Mouse (Mus musculus): ENCODE results near the gene Hrh3.

Gene Hrh3

DNA sequence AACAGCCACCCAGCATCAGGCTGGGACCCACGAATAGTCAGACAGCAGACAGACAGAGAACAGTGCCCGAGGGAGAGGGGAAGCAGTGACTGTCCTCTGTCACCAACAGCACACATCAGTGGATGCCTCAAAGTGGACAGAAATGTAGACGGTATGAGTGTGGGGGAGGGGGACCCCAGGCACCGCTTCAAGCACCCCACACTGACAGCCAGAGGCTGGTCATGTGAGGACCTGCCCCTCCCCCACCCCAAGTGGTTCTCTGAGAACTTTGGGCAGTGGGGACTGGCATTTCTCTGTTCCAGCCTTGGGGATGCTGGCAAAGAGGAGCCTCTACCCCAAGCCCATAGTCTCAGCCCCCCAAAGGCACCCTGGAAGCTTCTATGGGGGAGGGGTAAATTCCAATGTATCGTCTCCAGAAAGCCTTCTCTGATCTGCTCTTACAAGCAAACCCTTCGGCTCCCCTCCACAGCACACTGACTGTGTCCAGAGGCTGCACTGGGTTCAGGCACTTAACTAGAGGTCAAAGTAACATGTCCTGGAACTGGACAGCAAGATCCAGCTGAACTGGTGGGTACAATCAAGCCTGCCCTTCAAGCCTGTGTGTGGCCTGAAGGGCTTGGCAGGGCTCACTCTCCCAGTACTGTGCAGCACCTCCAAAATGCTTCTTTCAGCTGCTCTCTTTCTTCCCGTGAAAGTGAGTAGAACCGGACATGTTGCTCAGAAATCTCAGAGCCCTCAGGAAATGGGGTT, 1.3 kb upstream of the Hrh3 start:
- no peak for DNase-seq (ENCODE audit: low spot score in 2 of 2)

DNA sequence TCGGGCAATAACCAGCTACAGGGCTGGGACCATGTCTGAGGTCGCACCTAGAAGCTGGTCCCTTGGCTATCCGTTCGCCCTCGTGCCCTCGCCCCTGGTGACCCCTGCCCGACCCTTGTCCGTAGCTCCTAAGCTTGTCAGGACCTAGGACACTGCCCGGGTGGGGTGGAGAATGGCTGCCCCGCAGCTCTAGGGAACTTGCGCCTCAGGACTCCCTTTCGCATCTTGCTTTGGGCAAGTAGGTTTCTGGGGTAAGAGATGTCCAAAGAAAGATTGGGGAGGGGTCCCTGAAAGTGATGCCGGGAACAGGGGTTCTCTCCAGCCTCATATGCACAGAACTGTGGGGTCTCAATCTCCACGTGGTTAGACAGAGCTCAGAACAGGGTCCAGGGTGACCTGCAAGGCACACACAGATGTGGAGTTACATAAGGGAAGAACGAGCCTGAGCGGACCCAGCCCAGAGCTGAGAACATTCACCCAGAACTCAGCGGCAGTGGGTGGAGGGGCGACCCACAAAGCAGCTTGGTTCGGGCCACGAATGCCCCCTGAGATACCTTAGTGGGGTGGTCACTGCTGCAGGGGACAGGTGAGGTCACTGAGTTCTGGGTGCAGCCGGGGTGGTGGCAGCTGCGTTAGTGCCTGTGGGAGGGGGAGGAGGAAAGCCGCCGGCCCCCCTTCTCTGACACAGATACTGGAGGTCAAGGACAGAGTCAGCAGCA, 530 bp upstream of the Hrh3 start:
- DNase-seq (ENCODE audit: low spot score in 2 of 2) = no peak

DNA sequence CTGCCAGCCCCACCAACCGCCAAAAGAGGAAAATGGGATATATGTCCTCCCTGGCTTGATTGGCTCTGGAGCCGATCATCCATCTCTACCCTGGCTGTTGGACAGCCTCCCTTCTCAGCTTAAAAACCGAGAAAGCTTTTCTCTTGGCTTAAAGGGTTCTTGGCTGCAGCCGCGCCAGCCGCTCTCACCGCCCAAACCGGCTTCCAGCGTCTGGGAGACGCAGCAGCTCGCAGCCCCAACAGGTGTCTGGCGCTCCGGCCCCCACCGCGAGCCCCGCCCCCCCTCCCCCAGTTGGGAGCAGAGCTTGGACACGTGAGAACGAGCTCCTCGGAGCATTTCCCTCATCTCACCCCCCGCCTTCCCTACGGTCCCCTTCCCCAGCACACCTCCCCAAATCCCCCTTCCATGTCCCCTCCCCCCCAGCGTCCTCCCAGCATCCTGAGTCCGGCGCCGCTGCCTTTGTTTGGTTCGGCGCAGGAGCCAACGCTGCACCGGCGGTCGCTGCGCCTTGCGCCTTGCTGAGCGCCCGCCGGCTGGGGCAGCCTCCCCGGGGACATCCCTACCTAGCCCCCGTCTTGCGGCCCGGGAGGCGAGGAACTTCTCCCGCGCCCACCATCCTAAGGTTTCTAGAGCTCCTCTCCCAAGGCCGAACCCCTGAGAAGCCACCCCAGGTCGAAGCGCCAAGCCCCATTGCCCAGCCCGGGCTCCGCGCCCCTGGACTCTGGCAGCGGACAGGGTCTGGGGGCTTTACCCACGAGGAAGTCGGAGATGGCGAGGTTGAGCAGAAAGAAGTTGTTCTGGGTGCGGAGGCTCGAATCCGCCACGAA, 924 bp downstream of the Hrh3 start:
- DNase-seq (ENCODE audit: low spot score in 2 of 2) = no peak

DNA sequence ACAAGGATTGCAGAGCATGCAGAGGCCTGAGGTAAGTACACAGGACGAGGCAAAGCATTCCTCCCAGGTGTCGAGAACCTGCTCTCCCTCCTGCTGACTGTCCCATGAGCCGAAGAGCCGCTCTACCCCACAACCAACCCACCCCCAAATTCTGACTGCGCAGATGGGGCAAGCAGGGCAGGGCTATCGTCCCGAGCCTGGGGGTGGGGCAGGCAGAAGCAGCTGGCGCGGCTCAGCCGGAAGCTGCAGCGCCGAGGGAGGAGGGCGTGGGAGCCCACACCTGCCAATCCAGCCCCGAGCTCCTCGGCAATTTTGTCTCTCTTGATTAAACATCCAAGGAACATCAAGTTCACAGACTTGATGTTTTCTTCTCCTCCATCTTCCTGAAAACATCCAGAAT, 4.8 kb downstream of the Hrh3 start:
- no peak for DNase-seq (ENCODE audit: low spot score in 2 of 2)

DNA sequence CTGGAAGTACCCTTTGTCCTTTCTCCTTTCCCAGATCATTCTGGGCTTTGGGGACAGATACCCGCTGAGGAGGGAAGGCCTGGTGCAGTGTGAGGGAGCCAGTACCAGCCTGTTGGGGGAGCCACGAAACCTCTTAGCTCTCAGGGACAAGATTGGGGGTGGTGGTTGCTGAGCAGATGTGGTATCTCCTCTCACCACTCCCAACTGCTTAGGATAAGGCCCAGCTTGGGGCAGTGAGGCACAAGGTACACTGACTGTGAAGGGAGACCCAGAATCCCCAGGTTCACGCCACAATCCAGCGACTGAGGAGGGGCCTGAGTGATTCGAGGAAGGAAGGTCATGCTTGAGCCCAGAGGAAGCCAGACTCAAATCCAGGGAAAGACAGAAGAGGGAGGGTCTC, 6.1 kb downstream of the Hrh3 start:
- no peak for DNase-seq (ENCODE audit: low spot score in 2 of 2)

- DNase-seq (ENCODE audit: low spot score in 2 of 2) = no peak
These were observed 6.7 kb downstream of the Hrh3 start for GRCm38 (mm10) chr2:180097585-180097984.

- DNase-seq (ENCODE audit: low spot score in 2 of 2) = no peak
These were observed 8.6 kb downstream of the Hrh3 start for GRCm38 (mm10) chr2:180095711-180096110.

DNA sequence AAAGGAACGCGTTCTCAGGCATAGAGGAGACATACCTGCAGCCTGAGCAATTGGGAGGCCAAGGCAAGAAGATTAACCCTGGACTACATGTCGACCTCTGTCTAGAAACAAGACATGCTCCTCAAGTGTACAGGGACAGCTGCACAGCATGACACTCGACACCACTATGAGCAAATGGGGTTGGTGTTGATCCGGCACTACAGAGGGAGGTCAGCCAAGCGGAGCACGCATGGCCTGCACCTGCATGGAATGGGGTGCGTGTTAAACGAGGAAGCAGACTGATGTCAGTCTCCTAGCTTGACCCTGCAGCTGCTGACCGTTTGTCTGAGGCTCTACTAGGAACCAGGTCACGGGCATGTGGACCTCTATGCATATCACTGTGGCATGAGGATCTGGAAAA, 14.0 kb downstream of the Hrh3 start:
- DNase-seq (ENCODE audit: low spot score in 2 of 2) = no peak

DNA sequence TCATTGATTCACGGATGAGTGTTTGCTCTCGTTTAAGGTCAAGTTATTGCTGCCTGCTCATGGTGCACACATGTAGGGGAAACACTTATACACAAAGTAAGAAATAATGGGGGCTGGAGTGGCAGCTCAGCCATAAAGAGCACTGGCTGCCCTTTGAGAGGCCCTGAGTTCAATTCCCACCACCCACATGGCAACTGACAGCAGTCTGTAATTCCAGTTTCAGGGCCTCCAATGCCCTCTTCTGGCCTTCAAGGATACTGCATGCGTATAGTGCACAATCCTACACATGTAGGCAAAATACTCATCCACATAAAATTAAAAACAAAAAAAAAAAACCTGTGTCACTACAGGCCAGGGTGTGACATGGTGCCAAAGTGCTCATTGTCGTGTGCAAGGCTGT, 16.8 kb downstream of the Hrh3 start:
- no peak for DNase-seq (ENCODE audit: low spot score in 2 of 2)

GRCm38 (mm10) chr2:180086637-180087027, 17.7 kb downstream of the Hrh3 start:
- DNase-seq (ENCODE audit: low spot score in 2 of 2) = no peak

DNA sequence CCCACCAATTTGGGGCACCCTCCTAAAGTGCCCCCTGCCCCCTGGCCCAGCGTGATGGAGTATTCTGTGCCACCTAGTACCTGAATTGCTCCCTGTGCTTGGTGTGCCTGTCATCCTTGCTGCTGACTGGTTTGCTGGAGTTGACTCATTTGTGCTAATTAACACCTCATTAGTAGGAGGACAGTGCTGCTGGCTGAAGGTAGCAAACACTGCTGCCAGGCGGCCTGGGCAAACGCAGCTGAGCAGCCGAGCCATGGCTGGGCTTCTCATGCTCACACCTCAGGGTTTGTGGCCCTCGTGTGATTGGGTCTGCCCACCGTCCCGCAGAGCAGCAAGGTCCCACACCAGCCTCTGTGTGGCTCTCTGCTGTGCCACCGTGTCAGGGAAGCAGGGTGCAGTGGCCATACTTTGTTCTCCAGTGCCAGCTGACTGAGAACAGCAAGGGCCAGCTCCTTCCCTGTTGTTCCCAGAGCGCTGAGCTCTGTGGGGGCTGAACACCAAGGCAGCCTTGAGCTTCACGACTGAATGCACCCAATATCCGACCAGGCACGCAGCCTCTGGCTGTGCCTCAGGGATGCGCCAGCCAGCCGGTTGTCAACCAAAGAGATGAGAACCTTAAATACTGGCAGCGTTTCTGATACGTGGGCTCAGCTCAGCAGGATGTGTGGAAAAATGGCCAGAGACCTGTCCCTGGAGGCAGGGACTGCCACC, 18.2 kb downstream of the Hrh3 start:
- no peak for DNase-seq (ENCODE audit: low spot score in 2 of 2)

GRCm38 (mm10) chr2:180084565-180084964, 19.7 kb downstream of the Hrh3 start:
- DNase-seq (ENCODE audit: low spot score in 2 of 2) = no peak

- no peak for DNase-seq (ENCODE audit: low spot score in 2 of 2)
These were observed 21.2 kb downstream of the Hrh3 start for GRCm38 (mm10) chr2:180083063-180083462.

DNA sequence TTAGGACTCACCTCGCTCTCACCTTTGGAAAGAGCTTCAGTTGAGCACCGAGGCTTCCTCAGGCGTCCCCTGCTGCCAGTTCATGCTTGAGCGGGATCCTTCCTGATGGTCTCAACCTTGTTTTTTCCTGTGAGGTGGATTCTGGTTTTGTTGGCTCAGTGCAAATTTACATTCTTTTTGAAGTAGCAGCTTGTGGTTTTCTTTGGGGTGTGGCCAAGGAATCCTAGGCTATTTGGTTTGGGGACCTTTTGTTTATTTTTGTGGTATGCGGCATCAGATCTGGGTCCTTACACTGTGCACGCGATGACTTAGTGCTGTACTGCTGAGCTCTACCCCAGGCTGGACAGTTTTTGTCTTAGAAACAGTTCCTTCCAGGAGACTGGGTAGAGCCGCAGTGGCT, 23.6 kb downstream of the Hrh3 start:
- no peak for DNase-seq (ENCODE audit: low spot score in 2 of 2)

DNA sequence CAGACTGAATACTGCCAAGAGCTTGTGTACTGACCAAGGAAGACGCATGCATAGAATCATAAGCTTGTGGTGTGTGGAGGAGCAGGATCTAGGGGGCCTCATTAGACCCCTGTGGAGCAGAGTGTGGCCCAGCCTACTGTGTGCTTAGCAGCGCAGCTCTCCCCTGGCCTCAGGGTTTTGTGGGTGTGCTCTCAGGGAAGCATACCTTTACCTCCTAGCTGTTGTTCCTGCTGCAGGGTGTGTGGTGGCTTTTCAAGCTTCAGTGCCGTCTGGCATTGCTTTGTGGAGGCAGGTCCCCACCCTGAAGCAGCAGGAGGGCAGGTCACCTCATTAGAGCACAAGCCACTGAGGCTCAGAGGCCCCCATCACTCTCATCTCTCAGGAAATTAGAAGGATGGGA, 26.7 kb downstream of the Hrh3 start:
- no peak for DNase-seq (ENCODE audit: low spot score in 2 of 2)

- DNase-seq (ENCODE audit: low spot score in 2 of 2) = no peak
These were observed 31.4 kb downstream of the Hrh3 start for GRCm38 (mm10) chr2:180072886-180073285.

DNA sequence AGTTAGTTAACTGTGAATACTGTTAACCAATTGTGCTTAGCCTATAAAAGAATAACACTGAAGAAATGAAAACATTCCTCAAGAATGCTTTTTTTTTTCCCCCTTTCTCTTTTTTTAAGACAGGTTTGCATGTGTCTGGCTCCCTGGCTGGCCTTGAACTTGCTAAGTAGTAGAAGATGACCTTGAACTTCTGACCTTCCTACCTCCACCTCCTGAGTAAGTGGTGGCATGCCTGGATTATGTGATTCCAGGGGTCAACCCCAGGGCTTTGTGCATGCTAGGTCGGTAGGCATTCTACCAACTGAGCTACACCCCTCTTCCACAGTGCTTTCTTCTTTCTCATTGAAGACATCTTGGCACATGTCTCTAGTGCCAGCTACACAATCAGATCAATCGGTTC, 32.6 kb downstream of the Hrh3 start:
- no peak for DNase-seq (ENCODE audit: low spot score in 2 of 2)

DNA sequence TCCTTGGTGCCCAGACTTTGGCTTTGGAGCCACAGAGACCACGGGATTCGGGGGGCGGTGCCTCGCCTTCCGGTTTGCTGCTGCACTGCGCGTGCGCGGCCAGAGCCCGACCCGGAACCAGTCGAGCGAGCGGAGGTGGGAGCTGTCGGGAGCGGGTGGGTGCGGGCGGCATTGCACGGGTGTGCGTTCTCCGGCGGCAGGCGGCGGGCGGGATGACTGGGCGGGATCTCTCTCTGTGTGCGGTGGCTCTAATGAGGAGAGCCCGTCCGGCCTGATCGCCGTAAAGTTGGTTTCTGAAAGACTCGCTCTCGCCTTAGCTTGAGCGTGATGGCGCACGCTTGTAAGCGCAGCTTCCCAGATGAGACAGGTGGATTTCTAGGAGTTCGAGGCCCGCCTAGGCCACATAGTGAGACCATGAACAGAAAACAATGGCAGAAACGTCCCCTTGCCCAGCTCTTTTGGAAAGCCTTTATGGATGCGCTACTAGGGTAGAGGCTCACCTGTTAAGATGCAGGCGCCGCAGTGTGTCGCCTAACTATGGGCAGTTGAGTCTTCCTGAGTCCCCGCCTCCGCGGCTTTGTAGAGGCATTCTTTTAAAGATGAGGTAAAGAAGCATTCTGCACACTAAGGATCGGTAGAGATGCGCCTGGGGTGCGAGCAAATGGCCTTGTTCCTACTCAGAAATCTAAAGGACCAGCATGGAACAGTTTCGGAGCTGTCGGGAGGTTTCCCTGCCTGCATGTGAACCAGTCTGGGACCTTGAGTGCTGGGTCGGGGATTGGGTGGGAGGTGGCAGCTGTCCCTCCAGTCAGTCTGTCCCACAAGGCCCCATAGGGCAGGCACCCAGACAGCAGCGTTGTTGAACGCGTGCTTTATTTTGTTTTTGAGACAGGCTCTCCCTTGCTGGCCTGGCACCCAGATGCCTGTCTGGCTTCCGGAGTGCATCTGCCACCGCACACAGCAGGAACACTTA, 33.5 kb downstream of the Hrh3 start, which contains the start of gene Mtg2:
Gene Mtg2 (plus strand): TSS at position 108 of the 973 bp plus-strand sequence.
- peak; percentile 94 to 95 for DNase-seq (ENCODE audit: low spot score in 2 of 2)

- DNase-seq (ENCODE audit: low spot score in 2 of 2) = no peak
These were observed 34.4 kb downstream of the Hrh3 start for GRCm38 (mm10) chr2:180069770-180070480.

Measured in urinary bladder, adult 18-20 months (tissue).